Comparison of ENCODE assay signal across 7 mouse cellular contexts in genomic region chrX:153199185-153199584, GRCm38 (mm10). TPM values are rescaled to one million over a fixed set of nuclear protein-coding genes. Genes with fewer than 3 reads are reported as not detected.
DNase-seq lines count a peak whose midpoint lies in the region; ATAC-seq and TF ChIP-seq lines count a peak whose summit lies in the region.
"Not testable (repeated sequence)": the region's sequence is repeated elsewhere in the genome, so short reads cannot be mapped to it uniquely, and the experiment has no call there.

No protein-coding gene starts in this region.

- WGBS in embryonic facial prominence, embryonic 11.5 days, result 83% methylated on average over 2 of the region's 2 CpGs

- peak; percentile 53 for TF ChIP-seq CTCF in layer of hippocampus, adult 2 months (conservative IDR thresholded peaks at IDR 0.05)

- not testable (repeated sequence) for H3K36me3 ChIP-seq in embryonic facial prominence, embryonic 11.5 days (replicated peaks; ENCODE audit: control insufficient read depth, insufficient read depth, low read depth, low read length)

- H3K9me3 ChIP-seq in embryonic facial prominence, embryonic 11.5 days (replicated peaks; ENCODE audit: control insufficient read depth, low read length), result not testable (repeated sequence)

- H3K27me3 ChIP-seq in embryonic facial prominence, embryonic 11.5 days (ENCODE audit: control insufficient read depth, insufficient read depth, low read length), result not testable (repeated sequence)

- not testable (repeated sequence) for H3K4me3 ChIP-seq in embryonic facial prominence, embryonic 11.5 days (ENCODE audit: low read depth, low read length); layer of hippocampus, adult 2 months

- not testable (repeated sequence) for H3K4me2 ChIP-seq in embryonic facial prominence, embryonic 11.5 days (ENCODE audit: low read depth, low read length)

- H3K9ac ChIP-seq in embryonic facial prominence, embryonic 11.5 days (replicated peaks; ENCODE audit: low read length), result not testable (repeated sequence)

- not testable (repeated sequence) for H3K27ac ChIP-seq in embryonic facial prominence, embryonic 11.5 days (replicated peaks; ENCODE audit: low read depth, low read length); layer of hippocampus, adult 2 months

- not testable (repeated sequence) for ATAC-seq in embryonic facial prominence, embryonic 11.5 days (replicated peaks; ENCODE audit: insufficient number of reproducible peaks, low FRiP score, low TSS enrichment, low read depth)

- peak; percentile 39 for DNase-seq in A20 (ENCODE audit: low read depth, low spot score)
- DNase-seq in brain, adult 2 months (ENCODE audit: low read depth, low spot score), result peak; percentile 6
- peak; percentile 0 for DNase-seq in embryonic facial prominence, embryonic 11.5 days (ENCODE audit: low spot score)
- peak; percentile 30 for DNase-seq in induced T-regulatory cell, adult 2 months (ENCODE audit: low read depth)
- not testable (repeated sequence) for DNase-seq in layer of hippocampus, adult 2 months (ENCODE audit: low spot score in 2 of 2)
- peak; percentile 4 for DNase-seq in lung, postnatal 25 days (ENCODE audit: low spot score)
- peak; percentile 2 for DNase-seq in retina, embryonic 14.5 days (ENCODE audit: low spot score)

- H3K4me1 ChIP-seq in embryonic facial prominence, embryonic 11.5 days (ENCODE audit: control insufficient read depth, insufficient read depth, low read length), result not testable (repeated sequence)

RNA-seq across cellular contexts. Expression of gene Klf8, which starts 38.1 kb away (rescaled TPM):
- 1.9 TPM in 2 replicates for polyA plus RNA-seq in embryonic facial prominence, embryonic 11.5 days (2014; fragmentation: Nextera tagmentation; extraction: Ambion mirVana)
- total RNA-seq in layer of hippocampus, adult 2 months (2021), result 1 to 10 TPM; 3.5 to 3.8 TPM

RNA-seq across cellular contexts. Expression of gene Rragb, which starts 59.4 kb away (rescaled TPM):
- 4.8 and 4.9 TPM in 2 replicates for polyA plus RNA-seq in embryonic facial prominence, embryonic 11.5 days (2014; fragmentation: Nextera tagmentation; extraction: Ambion mirVana)
- 10 to 100 TPM; 95.5 to 96.5 TPM for total RNA-seq in layer of hippocampus, adult 2 months (2021)
